Mouse (Mus musculus) G1E (cell line): Measurements from ENCODE around the gene Gpc6. TPM values are rescaled to one million over a fixed set of nuclear protein-coding genes. Genes with fewer than 3 reads are reported as not detected.

ENCODE experiments used
- ATAC-seq: 2 replicates; pipeline ENCODE4 v1.8.0; 2016; ENCODE audit warnings: mild to moderate bottlenecking; ENCODE audit not compliant: insufficient number of reproducible peaks, poor library complexity, low FRiP score, severe bottlenecking; ENCODE audit errors: extremely low read depth
- DNase-seq: peaks from one replicate; pipeline ENCODE4 v3.0.0; 2012; ENCODE audit warnings: low spot score
- H3K27me3 ChIP-seq: 2 replicates; pipeline ENCODE4 v1.6.1; 2012; ENCODE audit warnings: mild to moderate bottlenecking, low read length, inconsistent platforms; ENCODE audit not compliant: insufficient read depth
- H3K36me3 ChIP-seq: replicated peaks from 2 replicates; pipeline ENCODE3; 2012; ENCODE audit warnings: mild to moderate bottlenecking, inconsistent platforms
- H3K4me1 ChIP-seq: 2 replicates; pipeline ENCODE4 v1.6.1; 2012; ENCODE audit warnings: low read depth, low read length, inconsistent platforms, mixed read lengths; ENCODE audit not compliant: insufficient read depth
- H3K4me3 ChIP-seq: 2 replicates; pipeline ENCODE4 v1.5.1; 2012; ENCODE audit warnings: low read depth, mild to moderate bottlenecking, inconsistent platforms, low read length, moderate library complexity, mixed read lengths
- H3K9me3 ChIP-seq: replicated peaks from 2 replicates; pipeline ENCODE4 v1.6.1; 2012; ENCODE audit warnings: inconsistent platforms
- CTCF ChIP-seq: IDR thresholded peaks from 2 replicates; pipeline ENCODE4 v1.5.1; 2012; ENCODE audit warnings: low read depth, low read length, inconsistent platforms, mixed read lengths
- GATA1 ChIP-seq: IDR thresholded peaks from 2 replicates; pipeline ENCODE4 v1.6.1; 2012; ENCODE audit warnings: borderline replicate concordance, low read length, inconsistent platforms, mixed read lengths
- GATA2 ChIP-seq: IDR thresholded peaks from 2 replicates; pipeline ENCODE4 v1.6.1; 2012; ENCODE audit warnings: low read depth, low read length, inconsistent platforms, borderline replicate concordance
- POLR2AphosphoS5 ChIP-seq: IDR thresholded peaks from 2 replicates; pipeline ENCODE4 v1.6.1; 2012; ENCODE audit warnings: low read depth, low read length, inconsistent platforms; ENCODE audit not compliant: insufficient replicate concordance
- TAL1 ChIP-seq: conservative IDR thresholded peaks from 2 replicates; pipeline ENCODE4 v1.6.1; 2012; ENCODE audit warnings: low read depth, low read length, inconsistent platforms, mixed read lengths
- polyA plus RNA-seq: library from polyadenylated mRNA; stranded (reverse); fragments of >175 nt; gene quantifications from 2 replicates; pipeline ENCODE4 v1.2.3, GENCODE M21; 2012
- total RNA-seq, 2 experiments: library from RNA; stranded (forward) in 1 of 2; stranded (reverse) in 1 of 2; fragments of 200-1000 nt in 1 of 2; fragments of >200 nt in 1 of 2; fragmentation: Nextera tagmentation in 1 of 2; gene quantifications; 2 replicates each; pipeline ENCODE4 v1.2.3; 2014 to 2017

The Gpc6 gene
- total and polyA plus RNA-seq, 3 experiments, result 0.22 TPM; not detected in 2

DNA sequence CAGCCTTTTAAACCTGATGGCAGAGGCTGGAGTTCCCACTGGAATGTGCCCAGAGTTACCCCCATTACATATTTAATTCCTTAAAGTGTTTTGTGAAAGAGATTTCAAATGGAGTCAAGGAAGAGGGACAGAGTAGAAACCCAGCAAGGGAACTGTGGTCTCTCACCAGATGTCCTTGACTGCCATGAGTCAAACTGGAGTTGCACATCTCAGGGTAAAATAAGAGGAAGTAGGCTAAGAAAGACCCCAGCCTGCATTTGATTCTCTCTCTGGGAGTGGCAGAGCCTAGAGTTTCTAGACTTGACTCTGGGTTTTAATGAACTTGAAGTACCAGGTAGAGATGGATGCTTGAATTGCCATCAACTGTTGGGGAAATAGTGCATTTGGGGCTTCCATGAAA is 946.2 kb downstream of the Gpc6 start:
- H3K4me3 ChIP-seq, result no peak overlapping the region

DNA sequence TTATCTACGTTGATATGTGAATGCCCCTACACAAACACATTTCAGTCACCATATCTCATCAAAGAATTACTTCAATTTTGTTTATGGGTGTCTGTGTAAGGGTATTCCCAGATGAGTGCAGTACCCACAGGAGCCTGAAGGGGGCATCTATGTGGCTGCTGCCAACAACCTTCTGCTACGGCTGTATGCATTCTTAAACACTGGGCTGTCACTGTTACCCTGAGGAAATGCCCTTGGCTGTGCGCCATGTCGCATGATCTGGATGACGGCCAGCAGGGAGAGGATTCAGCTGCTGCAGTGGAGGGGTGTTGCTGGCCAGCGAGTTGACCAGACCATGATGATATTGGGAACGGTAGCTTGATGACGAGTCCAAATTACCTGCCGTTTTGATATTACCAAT is 954.2 kb downstream of the Gpc6 start:
- no peak overlapping the region for H3K4me3 ChIP-seq
- DNase-seq (no peak), ATAC-seq (no peak)
- no peaks in the 10 kb centered on the region for H3K4me1 ChIP-seq
- peaks cover 30% of the 10 kb centered on the region for H3K9me3 ChIP-seq
- no peaks in the 10 kb centered on the region for H3K27me3 ChIP-seq
- no peaks in the 10 kb centered on the region for H3K36me3 ChIP-seq
- no peak for TF ChIP-seq TAL1
- no peak for TF ChIP-seq GATA1
- TF ChIP-seq POLR2AphosphoS5, result no peak
- no peak for TF ChIP-seq CTCF
- TF ChIP-seq GATA2, result no peak

More for the DNA sequence above, 946.2 kb downstream of the Gpc6 start:
- TF ChIP-seq CTCF (no peak), TAL1 (no peak), GATA1 (no peak), POLR2AphosphoS5 (no peak), GATA2 (no peak)
- DNase-seq, result no peak
- ATAC-seq, result no peak
- no peaks in the 10 kb centered on the region for H3K36me3 ChIP-seq
- H3K27me3 ChIP-seq, result no peaks in the 10 kb centered on the region
- no peaks in the 10 kb centered on the region for H3K4me1 ChIP-seq
- H3K9me3 ChIP-seq, result peaks cover 34% of the 10 kb centered on the region

DNA sequence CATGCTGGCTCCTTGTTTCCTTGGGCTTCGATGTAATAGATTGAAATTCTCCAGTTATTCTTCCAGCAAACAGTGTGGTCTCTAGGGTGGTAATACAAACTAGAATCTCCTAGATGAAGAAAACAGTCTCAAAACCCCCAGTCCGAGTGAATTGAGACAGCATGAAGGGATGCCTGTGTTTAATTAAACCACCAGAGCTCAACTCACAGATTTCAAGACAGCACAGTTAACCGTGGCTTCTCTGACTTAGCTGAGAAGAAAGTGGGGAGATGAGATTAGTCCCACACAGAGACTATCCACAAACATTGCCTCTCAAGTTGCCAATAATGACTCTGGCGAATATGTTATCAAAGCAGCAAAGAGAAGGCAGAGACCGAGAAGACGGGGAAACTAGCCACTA is 956.0 kb downstream of the Gpc6 start:
- DNase-seq (no peak), ATAC-seq (no peak)
- TF ChIP-seq TAL1 (no peak), GATA2 (no peak), CTCF (no peak)

DNA sequence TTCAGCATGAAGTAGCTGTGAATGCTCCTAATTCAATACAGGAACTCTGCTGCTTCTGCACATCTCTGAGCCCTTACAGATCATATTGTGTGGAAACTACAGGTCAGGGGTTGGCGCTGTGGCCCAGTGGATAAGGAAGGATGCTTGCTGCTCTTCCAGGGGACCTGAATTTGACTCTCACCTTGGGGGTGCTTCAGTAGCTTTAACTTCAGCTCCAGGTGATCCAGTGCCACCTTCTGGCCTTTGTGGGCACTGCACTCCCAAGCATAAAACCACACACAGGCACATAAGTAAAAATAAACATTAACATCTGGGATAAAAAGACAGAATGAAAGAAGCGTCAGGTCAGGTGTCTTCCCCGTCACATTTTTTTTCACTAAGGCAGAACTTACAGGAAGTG is 957.1 kb downstream of the Gpc6 start:
- DNase-seq (no peak), ATAC-seq (no peak)
- Histone ChIP-seq H3K9me3 (peaks cover 42% of the 10 kb centered on the region), H3K4me1 (no peaks in the 10 kb centered on the region), H3K4me3 (no peak overlapping the region), H3K27me3 (no peaks in the 10 kb centered on the region), H3K36me3 (no peaks in the 10 kb centered on the region)
- TF ChIP-seq TAL1, result no peak
- TF ChIP-seq GATA2, result no peak
- no peak for TF ChIP-seq CTCF
- no peak for TF ChIP-seq POLR2AphosphoS5
- no peak for TF ChIP-seq GATA1

More for the DNA sequence above, 956.0 kb downstream of the Gpc6 start:
- Histone ChIP-seq H3K9me3 (peaks cover 36% of the 10 kb centered on the region), H3K36me3 (no peaks in the 10 kb centered on the region), H3K4me1 (no peaks in the 10 kb centered on the region), H3K4me3 (no peak overlapping the region), H3K27me3 (no peaks in the 10 kb centered on the region)

DNA sequence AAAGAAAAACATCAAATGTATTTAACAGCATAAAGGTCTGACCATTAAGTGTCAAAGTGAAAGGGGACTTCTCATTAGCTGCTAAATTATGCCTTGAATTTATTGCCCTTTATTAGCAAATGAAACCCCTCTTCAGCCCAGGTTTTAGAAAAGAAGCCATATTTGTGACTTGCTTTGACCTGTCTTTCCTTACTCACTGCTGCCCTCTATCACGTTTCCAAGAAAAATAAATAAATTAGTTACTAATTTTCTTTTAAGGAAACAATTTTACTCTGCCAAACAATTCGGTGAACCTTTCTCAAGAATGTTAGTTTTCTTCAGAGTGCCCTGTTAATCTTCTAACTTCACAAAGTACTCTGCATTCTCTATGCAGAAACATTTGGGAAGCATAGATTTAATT is 964.5 kb downstream of the Gpc6 start:
- DNase-seq (no peak), ATAC-seq (no peak)
- Histone ChIP-seq H3K9me3 (peaks cover 54% of the 10 kb centered on the region), H3K36me3 (no peaks in the 10 kb centered on the region), H3K4me1 (no peaks in the 10 kb centered on the region), H3K4me3 (no peak overlapping the region), H3K27me3 (no peaks in the 10 kb centered on the region)
- TF ChIP-seq CTCF, result no peak

DNA sequence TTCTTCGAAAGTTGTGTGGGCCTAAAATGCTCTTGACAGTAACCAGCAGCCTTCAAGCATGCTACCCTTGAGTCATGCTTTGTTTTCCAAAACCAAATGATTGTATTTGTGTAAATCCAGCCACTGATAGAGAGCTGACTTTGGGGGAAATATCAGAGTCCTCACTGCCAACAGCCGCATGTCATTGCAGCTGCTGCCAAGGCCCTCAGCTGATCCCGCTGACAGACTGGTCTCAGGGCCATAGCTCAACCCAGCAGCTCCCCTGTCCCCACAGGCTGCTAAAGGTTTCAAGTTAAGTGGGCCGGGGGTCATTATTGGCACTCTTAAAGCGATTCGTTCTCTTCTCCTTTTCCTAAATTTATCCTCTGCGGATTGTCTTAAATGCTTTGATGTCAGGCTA is 966.3 kb downstream of the Gpc6 start:
- Histone ChIP-seq H3K36me3 (no peaks in the 10 kb centered on the region), H3K27me3 (no peaks in the 10 kb centered on the region), H3K9me3 (peaks cover 51% of the 10 kb centered on the region), H3K4me1 (no peaks in the 10 kb centered on the region), H3K4me3 (no peak overlapping the region)
- TF ChIP-seq CTCF (no peak), GATA2 (no peak), GATA1 (no peak), POLR2AphosphoS5 (no peak), TAL1 (no peak)
- ATAC-seq (no peak), DNase-seq (no peak)

DNA sequence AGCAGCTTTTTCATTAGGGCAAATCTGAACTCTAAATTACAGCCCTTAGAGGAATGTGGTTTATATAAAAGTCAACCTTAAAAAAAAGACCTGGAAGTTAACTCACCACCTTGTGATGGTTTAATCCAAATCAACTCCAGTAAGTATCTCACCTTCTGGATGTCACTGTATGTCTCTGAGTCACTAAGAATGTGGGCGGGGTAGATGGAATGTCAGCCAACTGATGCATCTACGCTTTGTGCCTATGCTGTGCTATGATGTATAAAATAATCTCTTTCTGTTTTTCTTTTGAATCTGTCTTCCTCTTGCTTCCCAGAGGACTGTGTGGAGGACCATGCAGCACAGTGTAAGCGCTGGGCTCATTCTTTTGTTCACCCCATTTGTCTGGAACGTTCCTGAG is 966.9 kb downstream of the Gpc6 start:
- no peaks in the 10 kb centered on the region for H3K27me3 ChIP-seq
- TF ChIP-seq GATA2, result no peak
- TF ChIP-seq TAL1, result no peak
- no peak overlapping the region for H3K4me3 ChIP-seq
- H3K36me3 ChIP-seq, result no peaks in the 10 kb centered on the region
- no peak for DNase-seq
- H3K4me1 ChIP-seq, result no peaks in the 10 kb centered on the region
- H3K9me3 ChIP-seq, result peaks cover 46% of the 10 kb centered on the region
- ATAC-seq, result no peak
